Mouse (Mus musculus): ENCODE results near the gene Pdik1l.
"Not testable (repeated sequence)": the region's sequence is repeated elsewhere in the genome, so short reads cannot be mapped to it uniquely, and the experiment has no call there.

Pdik1l gene

DNA sequence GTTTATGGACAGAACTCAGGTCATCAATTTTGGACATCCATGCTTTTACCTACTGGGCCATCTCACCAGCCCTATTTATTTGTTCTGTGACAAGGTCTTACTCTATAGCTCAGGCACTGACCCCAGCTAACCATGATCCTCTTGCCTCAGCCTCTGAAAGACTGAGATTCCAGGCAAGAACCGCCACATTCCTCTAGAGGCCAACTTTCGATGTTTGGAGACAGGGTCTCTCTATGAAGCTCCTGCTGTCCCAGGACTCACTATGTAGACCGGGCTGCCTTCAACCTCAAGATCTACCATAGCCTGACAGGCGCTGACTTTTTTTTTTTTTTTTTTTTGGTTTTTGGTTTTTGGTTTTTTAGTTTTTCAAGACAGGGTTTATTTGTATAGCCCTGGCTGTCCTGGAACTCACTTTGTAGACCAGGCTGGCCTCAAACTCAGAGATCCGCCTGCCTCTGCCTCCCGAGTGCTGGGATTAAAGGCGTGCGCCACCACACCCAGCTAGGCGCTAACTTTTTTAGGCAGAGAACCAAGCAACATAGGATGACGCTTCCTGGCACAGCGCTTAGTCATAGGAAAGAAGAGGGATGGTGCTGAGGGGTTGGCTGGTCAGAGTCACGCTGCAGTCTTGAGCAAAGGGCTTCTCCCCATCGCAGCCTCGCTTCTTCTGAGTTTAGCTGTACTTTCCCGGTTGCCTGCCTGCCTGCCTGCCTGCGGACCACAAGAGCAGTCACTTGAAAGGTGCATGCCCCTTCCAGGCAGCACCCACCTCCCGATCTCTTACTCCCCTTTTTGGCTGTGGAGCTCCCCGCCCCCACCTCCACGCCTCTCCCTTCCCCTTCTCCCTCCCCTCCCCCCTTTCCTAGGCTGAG, 11.2 kb upstream of the Pdik1l start:
- DNase-seq (ENCODE audit: low read depth, low spot score), result no peak

DNA sequence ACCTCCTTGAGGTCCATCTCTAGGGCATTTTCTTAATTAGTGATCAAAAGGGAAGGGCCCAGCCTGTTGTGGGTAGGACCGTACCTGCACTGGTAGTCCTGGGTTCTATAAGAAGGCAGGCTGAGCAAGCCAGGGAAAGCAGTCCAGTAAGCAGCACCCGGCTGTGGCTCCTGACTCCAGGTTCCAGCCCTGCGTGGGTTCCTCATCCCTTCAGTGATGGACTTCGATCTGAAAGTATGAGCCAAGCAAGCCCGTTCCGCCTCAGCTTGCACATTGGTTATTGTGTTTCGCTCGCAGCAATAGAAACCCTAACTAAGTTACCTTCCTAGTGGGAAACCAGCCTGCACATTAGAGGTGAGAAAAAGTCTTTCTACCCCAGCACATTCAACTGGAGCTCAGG, 9.7 kb upstream of the Pdik1l start:
- no peak for DNase-seq (ENCODE audit: low read depth, low spot score)

DNA sequence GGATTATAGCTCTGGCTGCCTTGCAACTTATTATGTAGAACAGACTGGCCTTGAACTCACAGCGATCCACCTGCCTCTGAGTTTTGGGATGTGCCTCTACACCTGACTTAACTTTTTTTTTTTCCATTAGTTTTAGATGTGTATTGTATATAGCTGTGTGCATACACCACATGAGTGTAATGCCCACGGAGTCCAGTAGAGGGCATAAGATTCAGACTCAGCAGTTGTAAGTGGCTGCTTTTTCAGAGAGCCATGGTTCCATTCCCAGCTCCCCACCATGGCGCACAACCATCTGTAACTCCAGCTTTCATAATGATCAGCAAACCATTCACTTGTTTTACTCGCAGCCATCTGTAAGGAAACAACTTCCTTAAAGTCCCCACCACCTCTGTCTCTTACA, 8.8 kb upstream of the Pdik1l start:
- DNase-seq (ENCODE audit: low read depth, low spot score), result no peak

DNA sequence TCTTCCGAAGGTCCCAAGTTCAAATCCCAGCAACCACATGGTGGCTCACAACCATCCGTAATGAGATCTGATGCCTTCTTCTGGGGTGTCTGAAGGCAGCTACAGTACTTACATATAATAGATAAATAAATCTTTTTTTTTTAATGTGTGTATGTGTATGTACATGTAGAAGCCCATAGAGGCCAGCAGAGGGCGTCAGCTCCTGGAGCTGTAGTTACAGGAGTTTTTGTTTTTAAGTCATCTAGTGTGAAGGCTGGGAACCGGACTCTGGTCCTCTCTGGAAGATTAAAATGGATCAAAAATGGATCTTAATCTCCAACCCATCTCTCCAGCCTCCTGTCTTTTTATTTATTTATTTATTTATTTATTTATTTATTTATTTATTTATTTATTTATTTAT, 8.4 kb upstream of the Pdik1l start:
- not testable (repeated sequence) for DNase-seq (ENCODE audit: low read depth, low spot score)

DNA sequence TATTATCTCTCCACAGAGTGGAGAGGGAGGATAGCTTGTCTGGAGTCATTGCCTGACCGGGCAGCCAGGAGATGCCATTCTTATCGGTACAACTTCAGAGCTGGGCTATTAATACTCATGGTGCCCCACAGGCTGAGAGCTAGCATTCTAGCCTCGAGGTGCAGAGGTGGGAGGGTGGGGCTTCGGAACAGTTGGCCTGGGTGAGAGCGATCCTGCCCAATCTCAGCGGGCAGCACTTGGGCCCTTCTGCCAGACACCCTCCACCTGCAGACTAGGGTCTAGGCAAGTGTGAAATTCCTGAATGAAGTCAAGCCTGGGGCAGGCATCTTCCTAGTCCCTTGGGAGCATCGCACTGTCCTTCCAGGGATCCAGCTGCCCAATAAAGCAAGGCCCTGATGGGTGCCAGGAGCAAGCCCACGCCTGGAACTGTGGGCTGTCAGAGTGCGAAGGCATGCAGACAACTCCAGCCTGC, 6.0 kb upstream of the Pdik1l start:
- no peak for DNase-seq (ENCODE audit: low read depth, low spot score)

DNA sequence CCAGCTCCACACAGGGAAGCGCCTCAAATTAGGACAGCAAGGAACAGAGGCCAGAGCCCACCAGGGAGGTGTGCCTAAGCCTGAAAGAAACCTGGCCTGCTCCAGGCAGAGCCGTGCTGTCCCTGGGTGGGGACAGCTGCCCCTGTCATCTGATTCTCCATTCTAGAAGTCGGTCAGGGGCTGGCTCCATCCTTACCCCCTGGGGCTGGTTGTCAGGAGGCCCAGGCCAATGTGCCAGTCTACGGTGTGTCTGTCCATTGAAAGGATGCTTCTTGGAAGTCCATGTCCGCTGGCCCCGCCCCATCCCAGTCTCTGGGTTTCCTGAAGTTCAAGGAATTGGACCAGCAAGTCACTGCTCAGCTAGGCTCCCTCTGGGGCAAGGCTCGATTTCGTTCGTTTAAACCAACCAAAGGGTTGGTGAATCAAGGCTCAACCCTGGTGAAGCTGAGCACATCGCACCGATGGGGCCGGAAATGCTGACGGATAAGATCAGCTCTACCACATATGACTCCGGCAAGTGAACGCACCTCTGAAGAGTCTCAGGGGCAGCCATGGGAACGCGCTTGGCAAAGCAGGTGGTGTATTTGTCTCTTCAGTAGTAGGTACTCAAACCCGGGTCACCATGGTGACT, 5.5 kb upstream of the Pdik1l start:
- no peak for DNase-seq (ENCODE audit: low read depth, low spot score)

DNA sequence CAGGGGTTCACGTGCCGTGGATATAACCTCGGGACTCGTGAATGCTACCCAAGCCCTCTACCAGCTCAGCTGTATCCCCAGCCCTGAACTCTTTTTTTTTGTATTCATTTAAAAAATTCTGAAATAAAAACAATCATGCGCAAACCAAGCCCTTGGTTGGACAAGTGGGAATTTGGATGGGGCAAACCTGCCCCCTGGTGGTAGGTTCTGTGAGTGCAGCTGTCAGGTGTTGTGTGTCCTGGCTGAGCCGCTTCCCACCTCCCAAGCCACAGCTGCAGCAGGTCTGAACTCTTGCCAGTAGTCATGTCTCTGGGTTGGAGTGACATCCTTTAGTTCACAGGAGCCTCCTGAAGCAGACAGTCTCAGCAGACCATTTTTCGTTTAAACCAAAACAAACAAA, 4.4 kb upstream of the Pdik1l start:
- DNase-seq (ENCODE audit: low read depth, low spot score), result peak; percentile 73

DNA sequence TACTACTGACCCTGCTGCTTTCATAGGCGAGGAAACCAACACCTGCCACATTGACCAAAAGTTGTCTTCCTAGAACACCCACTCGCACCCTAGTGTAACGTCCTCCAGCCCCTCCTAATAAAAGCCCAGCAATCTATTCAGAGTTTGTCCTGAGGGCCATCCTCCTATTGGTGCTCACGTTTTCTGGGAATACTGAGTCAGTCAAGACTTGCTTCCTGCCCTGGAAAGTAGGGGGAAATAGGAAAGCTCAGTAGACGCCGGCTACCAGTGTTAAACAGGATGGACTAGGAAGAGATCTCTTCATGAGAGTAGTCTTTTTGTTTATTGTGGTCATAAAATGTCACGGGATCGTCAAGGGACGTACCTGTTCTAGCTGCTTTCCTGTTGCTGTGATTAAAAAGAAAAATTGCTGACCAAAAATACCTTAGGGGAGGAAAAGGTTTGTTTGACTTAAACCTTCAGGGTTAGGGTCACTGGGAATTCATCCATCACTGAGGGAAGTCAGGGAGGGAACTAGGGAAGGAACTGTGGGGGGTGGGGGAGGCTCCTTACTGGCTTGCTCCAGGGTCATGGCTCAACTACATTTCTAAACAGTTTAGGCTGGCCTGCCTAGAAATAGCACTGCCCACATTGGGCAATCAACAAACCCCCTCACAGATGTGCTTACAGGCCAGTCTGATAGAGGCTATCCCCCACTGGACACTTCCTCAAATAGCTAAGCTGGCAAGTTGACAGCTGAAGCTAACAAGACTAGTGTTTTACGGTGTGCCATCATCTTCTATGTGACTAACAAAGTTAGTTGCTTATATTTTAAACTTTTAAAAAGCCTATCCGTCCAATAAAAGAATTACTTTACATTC, 932 bp upstream of the Pdik1l start:
- DNase-seq (ENCODE audit: low read depth, low spot score), result peak; percentile 44

DNA sequence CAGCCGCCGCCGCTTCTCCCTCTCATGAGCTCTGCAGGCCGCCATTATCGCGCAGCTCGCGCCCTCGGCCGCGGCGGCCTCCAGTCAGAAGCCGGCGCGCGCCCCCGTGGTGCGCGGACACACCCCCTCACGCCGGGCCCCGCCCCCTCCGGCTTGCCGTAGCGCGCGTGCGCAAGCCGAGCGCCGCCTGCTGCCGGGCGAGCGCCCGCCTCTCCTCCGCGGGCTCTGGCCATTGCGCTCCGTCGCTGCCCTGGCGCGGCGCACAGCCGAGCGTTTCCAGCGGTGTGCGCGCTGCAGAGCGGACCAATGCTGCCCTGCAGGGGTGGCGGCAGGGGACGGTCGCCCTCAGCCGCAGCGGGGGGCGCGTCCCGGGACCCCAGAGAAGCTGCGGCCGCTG, 529 bp downstream of the Pdik1l start:
- DNase-seq (ENCODE audit: low read depth, low spot score), result peak; percentile 90

DNA sequence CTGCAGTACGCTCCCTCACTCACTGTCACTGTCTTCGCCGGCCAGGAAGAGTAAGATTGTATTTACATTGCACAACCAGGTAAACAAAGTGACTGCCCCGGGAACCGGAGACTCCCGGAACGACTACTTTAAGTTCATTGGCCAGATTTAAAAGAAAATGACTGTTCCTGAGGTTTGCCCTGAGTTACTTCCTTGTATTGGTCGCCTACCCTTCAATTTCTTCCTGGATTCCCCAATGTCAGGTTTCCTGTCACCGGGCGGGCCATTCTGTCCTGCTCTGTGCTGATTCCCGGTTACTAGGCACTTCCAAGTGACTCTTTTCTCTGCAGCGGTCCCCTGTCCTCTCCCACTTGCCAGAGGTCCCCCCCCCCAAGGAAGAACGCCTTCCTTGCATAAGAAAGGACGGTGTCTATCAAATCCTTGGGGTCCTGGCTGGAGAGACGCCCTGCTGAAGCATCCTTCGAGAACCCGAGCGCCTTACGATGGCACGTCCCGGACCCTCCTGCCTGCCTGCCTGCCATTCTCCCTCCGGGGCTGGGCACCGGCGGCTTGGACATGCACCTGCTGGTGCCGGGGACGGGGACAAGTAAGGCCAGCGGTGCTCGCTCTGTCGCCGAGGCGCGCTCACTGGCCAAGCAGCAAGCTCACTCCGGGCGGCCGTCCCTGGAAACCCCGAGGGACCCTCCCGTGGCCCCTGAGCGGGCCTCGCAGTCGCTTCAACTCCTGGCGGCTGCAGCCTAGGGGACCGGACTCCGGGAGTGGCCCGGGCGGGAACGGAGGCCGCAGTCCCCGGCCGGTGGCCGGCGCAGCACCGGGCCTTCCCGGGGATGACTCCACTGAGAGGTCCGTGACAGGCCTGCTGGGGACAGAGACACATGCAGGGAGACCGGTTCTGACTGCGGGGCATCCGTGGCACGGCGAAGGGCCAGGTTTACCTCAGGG, 1.2 kb downstream of the Pdik1l start:
- no peak for DNase-seq (ENCODE audit: low read depth, low spot score)

DNA sequence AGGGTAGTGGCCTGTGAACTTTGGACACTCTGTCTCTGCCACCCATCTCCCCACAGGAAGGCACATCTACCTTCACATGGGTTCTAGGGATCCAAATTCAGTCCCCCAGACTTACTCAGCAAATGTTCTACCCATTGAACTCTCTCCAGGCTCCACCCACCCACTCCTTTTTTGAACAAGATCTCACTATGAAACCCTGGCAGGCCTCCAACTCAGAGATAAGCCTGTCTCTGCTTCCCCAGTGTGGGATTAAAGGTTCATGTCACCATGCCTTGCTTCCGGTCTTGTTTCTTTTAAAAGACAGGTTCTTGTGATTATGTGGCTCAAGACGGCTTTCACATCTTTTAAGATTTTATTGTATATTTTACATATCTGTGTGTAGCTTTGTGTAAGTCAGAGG, 2.8 kb downstream of the Pdik1l start:
- DNase-seq (ENCODE audit: low read depth, low spot score), result no peak

DNA sequence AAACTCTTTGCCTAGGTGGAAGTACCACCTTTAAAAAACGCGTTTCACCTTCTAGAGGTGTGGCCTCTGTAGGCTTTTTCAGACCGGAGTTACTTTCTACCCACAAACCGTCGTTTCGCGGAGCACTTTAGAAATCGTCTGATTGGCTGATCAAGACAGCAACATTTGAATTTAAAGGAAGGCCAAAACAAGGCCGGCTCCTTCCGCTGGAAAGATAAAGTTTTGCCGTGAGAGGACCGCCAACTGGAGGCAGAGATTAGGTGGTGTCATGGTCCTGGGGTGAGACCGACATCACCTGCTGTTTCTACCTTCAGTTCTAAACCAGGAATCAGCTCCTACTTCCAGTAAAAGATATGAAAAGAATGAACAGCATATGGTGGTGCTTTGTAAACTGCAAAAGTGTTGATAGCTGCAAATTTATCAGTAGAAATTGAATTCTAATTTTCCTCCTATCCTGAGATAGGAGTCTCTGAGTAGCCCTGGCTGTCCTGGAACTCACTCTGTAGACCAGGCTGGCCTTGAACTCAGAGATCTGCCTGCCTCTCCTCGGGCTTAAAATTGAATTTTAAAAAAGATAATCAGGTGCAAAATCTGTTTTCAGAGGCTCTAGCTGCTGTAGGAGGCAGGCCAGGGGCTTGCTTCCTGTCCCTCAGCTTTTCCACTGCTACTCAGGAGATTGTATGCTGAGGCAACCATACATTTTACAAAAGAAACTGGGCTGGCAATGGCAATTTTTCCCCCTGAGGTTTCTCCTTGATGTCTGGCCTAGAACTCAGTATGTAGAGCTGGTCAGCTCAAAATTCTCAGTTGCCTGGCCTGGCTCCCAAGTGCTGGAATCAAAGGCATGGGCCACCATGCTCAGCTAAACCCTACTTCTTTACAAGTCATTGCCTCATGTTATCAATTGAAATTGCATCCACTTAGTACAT, 14.0 kb downstream of the Pdik1l start:
- no peak for DNase-seq (ENCODE audit: low read depth, low spot score)

DNA sequence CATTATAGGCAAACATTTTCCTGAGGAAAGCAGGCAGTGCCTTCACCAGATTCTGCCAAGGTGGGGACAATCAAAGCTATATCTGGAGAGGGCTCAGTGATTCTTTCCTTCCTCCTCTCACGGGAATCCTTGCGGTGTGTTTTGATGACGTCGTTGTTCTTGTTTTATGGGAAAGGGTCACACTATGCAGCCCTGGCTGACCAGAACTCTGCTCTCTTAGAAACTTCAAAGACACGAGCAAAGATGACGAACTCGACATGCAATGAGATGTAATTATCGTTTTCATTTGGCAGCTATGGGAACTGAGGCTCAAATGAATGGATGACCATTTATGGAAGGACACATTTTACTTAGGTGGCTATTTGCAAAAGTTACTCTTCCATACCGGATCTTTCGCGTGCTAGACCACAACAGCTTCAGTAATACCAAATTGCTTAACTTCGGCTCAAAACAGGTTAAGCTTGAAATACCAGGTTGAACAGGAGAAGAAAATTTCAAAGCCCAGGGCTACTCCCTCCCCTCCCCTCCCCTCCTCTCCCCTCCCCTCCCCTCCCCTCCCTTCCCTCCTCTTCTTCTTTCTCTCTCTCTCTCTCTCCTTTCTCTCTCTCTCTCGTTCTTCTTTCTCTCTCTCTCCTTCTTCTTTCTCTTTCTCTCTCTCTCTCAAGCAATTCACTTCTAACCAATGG, 14.8 kb downstream of the Pdik1l start:
- DNase-seq (ENCODE audit: low read depth, low spot score), result no peak

DNA sequence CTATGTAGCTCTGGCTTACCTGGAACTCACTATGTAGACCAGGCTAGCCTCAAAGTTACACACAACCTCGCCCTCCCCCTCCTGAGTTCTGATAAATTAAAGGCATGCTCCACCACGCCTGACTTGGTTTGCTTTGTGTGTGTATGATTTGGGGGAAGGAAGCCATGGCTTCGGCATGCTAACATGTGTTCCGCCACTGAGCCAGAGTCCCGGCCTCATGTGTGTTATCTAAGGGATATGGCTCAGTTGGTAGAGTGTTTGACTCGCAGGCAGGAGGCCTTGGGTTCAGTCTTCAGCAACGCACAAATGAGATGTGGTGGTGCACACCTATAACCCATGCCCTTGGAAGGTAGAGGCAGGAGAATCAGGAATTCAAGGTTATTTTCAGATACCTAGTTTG, 15.7 kb downstream of the Pdik1l start:
- no peak for DNase-seq (ENCODE audit: low read depth, low spot score)

DNA sequence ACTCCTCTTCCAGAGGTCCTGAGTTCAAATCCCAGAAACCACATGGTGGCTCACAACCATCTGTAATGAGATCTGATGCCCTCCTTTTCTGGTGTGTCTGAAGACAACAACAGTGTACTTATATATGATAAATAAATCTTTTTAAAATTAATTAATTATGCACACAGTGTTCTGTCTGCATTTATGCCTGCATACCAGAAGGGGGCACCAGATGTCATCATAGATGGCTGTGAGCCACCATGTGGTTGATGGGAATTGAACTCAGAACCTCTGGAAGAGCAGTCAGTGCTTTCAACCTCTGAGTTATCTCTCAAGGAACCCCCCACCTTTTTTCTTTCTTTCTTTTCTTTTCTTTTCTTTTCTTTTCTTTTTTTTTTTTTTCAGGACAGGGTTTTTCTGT, 18.1 kb downstream of the Pdik1l start:
- DNase-seq (ENCODE audit: low read depth, low spot score), result not testable (repeated sequence)

DNA sequence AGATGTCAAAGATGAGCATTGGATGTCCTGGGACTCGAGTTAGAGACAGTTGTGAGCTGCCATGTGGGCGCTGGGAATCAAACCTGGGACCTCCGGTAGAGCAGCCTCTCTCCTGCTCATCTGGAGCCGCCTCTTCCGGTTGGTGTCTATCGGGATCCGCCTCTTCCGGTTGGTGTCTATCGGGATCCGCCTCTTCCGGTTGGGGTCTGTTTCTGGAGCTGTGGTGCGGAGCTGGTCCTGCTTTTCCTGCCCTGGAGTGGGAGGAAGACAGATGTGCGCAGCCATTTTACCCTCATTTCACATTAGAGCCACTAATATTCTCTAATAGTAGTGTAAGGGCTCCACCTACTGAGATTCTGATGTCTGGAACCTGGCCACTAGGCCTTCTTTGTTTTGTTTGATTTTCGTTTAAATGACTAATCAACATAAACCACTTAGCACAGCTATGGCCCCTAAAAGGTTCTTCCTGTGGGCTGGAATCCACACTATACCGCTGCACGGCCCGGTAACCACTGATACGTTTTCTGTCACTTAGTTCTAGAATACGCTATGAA, 19.5 kb downstream of the Pdik1l start:
- no peak for DNase-seq (ENCODE audit: low read depth, low spot score)

DNA sequence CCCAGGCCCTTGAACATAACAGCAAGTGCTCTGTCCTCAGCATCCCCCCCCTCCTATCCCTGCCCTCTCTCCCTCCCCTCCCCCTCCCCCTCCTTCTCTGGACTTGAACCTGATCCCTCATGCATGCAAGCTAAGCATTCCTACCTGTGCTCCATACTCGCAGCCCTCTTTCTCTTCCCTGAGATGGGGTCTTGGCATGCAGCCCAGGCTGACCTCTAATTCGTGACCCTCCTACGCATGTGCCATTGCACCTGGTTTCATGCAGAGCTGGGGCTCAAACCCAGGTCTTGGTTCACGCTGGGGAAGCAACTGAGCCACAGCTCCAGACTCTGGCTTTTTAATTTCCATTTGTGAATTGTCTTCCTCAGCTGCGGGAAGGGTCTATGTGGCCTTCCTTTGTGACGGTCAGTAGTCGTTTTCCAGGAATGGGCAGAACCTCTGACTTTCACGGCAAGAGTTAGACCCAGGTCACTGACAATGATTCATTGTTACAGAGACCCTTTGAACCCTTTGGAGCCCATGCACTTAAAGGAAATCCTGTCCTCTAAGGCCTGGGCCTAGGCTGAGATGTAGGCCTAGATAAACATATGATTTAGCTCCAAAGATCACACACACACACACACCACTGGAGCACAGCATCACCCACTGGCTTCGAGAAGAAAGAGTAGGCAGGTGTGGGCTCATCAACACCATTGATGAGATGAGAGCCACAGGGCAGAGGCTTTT, 21.7 kb downstream of the Pdik1l start:
- no peak for DNase-seq (ENCODE audit: low read depth, low spot score)

DNA sequence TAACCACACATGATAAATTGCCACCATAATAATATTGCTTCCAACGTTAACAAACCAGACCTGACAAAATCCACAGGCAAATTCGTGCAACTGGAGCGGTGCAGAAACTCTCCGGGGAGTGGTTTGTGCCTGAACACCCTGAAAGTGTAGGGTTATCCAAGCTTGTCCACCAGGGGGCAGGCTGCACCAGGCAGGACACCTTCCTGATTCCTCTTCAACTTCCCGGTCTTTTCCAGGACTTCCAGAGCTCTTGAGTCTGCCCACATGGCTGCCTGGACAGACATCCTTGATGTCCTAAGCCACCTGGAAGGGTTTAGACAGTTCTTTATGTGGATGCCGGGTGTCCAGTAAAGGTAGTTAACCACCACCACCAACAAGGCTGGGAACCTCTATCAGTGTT, 24.5 kb downstream of the Pdik1l start:
- no peak for DNase-seq (ENCODE audit: low read depth, low spot score)

All from skeletal muscle tissue, adult 2 months (tissue).